Mouse (Mus musculus) lung, adult 2 months (tissue): ENCODE measurements around the gene Plod3.

ENCODE experiments used
- CTCF ChIP-seq: fragments of 200-500 bp; IDR thresholded peaks from 2 replicates; pipeline ENCODE4 v1.5.1; 2011; ENCODE audit warnings: mild to moderate bottlenecking, low read length, control low read depth; ENCODE audit not compliant: insufficient read depth
- POLR2A ChIP-seq: fragments of 200-500 bp; IDR thresholded peaks from 2 replicates; pipeline ENCODE4 v1.6.1; 2011; ENCODE audit warnings: low read depth, mild to moderate bottlenecking, control low read depth, low read length, borderline replicate concordance; ENCODE audit errors: extremely low read depth

- TF ChIP-seq CTCF (no peak), POLR2A (no peak)
Measured at GRCm38 (mm10) chr5:136952153-136952552, 34.7 kb upstream of the Plod3 start.
